Mouse (Mus musculus) myocyte (in vitro differentiated cells): ENCODE data around the gene Tcf12.
A peak's percentile ranks its signal among the peaks of the same experiment; 100 is the strongest.

Experiments used
- E2F4 ChIP-seq: IDR thresholded peaks from one replicate; pipeline ENCODE4 v1.6.1; 2011; ENCODE audit warnings: mild to moderate bottlenecking, control low read depth, moderate library complexity; ENCODE audit not compliant: insufficient read depth
- MAX ChIP-seq: IDR thresholded peaks from one replicate; pipeline ENCODE4 v1.6.1; 2011; ENCODE audit warnings: low read depth, mild to moderate bottlenecking, control low read depth
- MYOG ChIP-seq, 3 experiments: IDR thresholded peaks; one replicate each; pipeline ENCODE4 v1.6.1; 2011; ENCODE audit warnings: control low read depth in 2 of 3, low read depth in 2 of 3, mild to moderate bottlenecking in 2 of 3; ENCODE audit not compliant: insufficient read length in 2 of 3, control insufficient read depth in 1 of 3, insufficient read depth in 1 of 3
- POLR2A ChIP-seq: IDR thresholded peaks from one replicate; pipeline ENCODE4 v1.6.1; 2011; ENCODE audit warnings: low read depth, mild to moderate bottlenecking, control low read depth, moderate library complexity; ENCODE audit not compliant: insufficient read length
- POLR2AphosphoS2 ChIP-seq: IDR thresholded peaks from one replicate; pipeline ENCODE4 v1.6.1; 2011; ENCODE audit warnings: low read depth, control low read depth; ENCODE audit not compliant: insufficient read length
- REST ChIP-seq: IDR thresholded peaks from one replicate; pipeline ENCODE4 v1.6.1; 2011; ENCODE audit warnings: mild to moderate bottlenecking, control low read depth, moderate library complexity; ENCODE audit not compliant: insufficient read depth, insufficient read length
- SRF ChIP-seq: IDR thresholded peaks from one replicate; pipeline ENCODE4 v1.6.1; 2011; ENCODE audit warnings: low read depth; ENCODE audit not compliant: control insufficient read depth, insufficient read length
- TCF3 ChIP-seq: IDR thresholded peaks from one replicate; pipeline ENCODE4 v1.6.1; 2011; ENCODE audit warnings: low read depth, control low read depth; ENCODE audit not compliant: insufficient read length

DNA sequence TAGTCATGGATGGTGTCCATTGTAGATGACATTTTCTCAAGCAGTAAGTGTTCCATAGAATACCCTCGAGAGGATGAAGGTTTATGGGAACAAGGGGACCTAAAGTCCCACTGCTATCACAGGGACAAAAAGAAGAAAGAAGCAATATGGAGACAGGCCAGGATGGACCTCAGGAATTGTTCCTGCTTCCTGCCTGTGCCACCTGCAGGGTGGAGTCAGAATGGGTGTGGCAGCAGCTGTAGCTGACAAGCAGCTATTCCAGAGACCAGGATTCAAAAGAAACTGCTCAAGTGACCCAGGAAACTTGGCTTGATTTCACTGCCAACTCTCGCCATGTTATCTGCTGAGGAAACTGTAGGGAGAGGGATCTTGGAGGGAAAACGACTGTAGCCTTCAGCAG, 298.1 kb downstream of the Tcf12 start:
- TF ChIP-seq E2F4 (no peak), POLR2A (no peak), SRF (no peak), MAX (no peak), POLR2AphosphoS2 (no peak), MYOG (IDR thresholded peaks at IDR 0.05; ENCODE audit: control insufficient read depth in 1 of 3, insufficient read depth in 1 of 3, insufficient read length in 2 of 3, low read depth in 2 of 3) (peak in 1 of 3 experiments; percentile 63), TCF3 (no peak), REST (no peak)
